Mouse (Mus musculus): ENCODE data around the gene Gm10644.
A peak's percentile ranks its signal among the peaks of the same experiment; 100 is the strongest.

The Gm10644 gene

GRCm38 (mm10) chr8:83935435-83935834, 19.6 kb downstream of the Gm10644 start:
- DNase-seq (ENCODE audit: low spot score), result no peak

- no peak for DNase-seq (ENCODE audit: low spot score)
These were observed 20.0 kb downstream of the Gm10644 start for GRCm38 (mm10) chr8:83934994-83935393.

GRCm38 (mm10) chr8:83934222-83934621, 20.8 kb downstream of the Gm10644 start:
- DNase-seq (ENCODE audit: low spot score), result no peak

- no peak for DNase-seq (ENCODE audit: low spot score)
These were observed 28.7 kb downstream of the Gm10644 start for GRCm38 (mm10) chr8:83926266-83926665.

GRCm38 (mm10) chr8:83924585-83924984, 30.4 kb downstream of the Gm10644 start:
- no peak for DNase-seq (ENCODE audit: low spot score)

GRCm38 (mm10) chr8:83922727-83923126, 32.3 kb downstream of the Gm10644 start:
- no peak for DNase-seq (ENCODE audit: low spot score)

- DNase-seq (ENCODE audit: low spot score), result peak; percentile 78
These were observed 33.4 kb downstream of the Gm10644 start for GRCm38 (mm10) chr8:83921558-83921957.

- DNase-seq (ENCODE audit: low spot score), result no peak
These were observed 37.4 kb downstream of the Gm10644 start for GRCm38 (mm10) chr8:83917566-83917965.

GRCm38 (mm10) chr8:83916015-83916414, 39.0 kb downstream of the Gm10644 start:
- no peak for DNase-seq (ENCODE audit: low spot score)

GRCm38 (mm10) chr8:83914860-83915259, 40.1 kb downstream of the Gm10644 start:
- DNase-seq (ENCODE audit: low spot score), result no peak

- DNase-seq (ENCODE audit: low spot score), result no peak
These were observed 40.8 kb downstream of the Gm10644 start for GRCm38 (mm10) chr8:83914232-83914631.

GRCm38 (mm10) chr8:83911809-83912731, 42.9 kb downstream of the Gm10644 start:
- DNase-seq (ENCODE audit: low spot score), result no peak

- DNase-seq (ENCODE audit: low spot score), result no peak
These were observed 45.7 kb downstream of the Gm10644 start for GRCm38 (mm10) chr8:83909311-83909710.

GRCm38 (mm10) chr8:83908583-83908982, 46.4 kb downstream of the Gm10644 start:
- DNase-seq (ENCODE audit: low spot score), result no peak

- DNase-seq (ENCODE audit: low spot score), result no peak
These were observed 51.9 kb downstream of the Gm10644 start for GRCm38 (mm10) chr8:83902961-83903666.

GRCm38 (mm10) chr8:83901566-83902485, 53.2 kb downstream of the Gm10644 start:
- DNase-seq (ENCODE audit: low spot score), result no peak

- no peak for DNase-seq (ENCODE audit: low spot score)
These were observed 54.1 kb downstream of the Gm10644 start for GRCm38 (mm10) chr8:83900957-83901270.

GRCm38 (mm10) chr8:83900266-83900956, 54.6 kb downstream of the Gm10644 start:
- peak; percentile 15 for DNase-seq (ENCODE audit: low spot score)

GRCm38 (mm10) chr8:83899363-83900252, 55.4 kb downstream of the Gm10644 start, which contains the start of gene Adgrl1:
Adgrl1 (plus strand) TSS chr8:83900105.
- DNase-seq (ENCODE audit: low spot score), result peak; percentile 88

- DNase-seq (ENCODE audit: low spot score), result peak; percentile 55
These were observed 56.0 kb downstream of the Gm10644 start for GRCm38 (mm10) chr8:83898985-83899362.

Measured in urinary bladder, postnatal 14 days (tissue).